14 mouse cellular contexts compared by ENCODE assay signal in genomic region chr8:71411535-71412273, GRCm38 (mm10). TPM values are rescaled to one million over a fixed set of nuclear protein-coding genes. Genes with fewer than 3 reads are reported as not detected.
DNase-seq lines count a peak whose midpoint lies in the region; ATAC-seq lines count a peak whose summit lies in the region.
"Had no signal": no experiment of that assay in that cellular context is flagged by ENCODE, and none has a peak within 500 bp of the region (broad histone marks: within the 10 kb centered on the region; RNA-seq: fewer than 3 reads in every experiment).

No protein-coding gene starts in this region.

- no peak for DNase-seq in kidney, postnatal 10 days
- DNase-seq in thymus, postnatal 14 days: peak; percentile 43
- no peak for DNase-seq in thymus, adult 18-20 months
- DNase-seq in liver, embryonic 13.5 days: no peak
- DNase-seq in natural killer cell, adult 2 months (ENCODE audit: low spot score in 2 of 2): no peak
- DNase-seq in layer of hippocampus, postnatal 14 days (ENCODE audit: low spot score in 2 of 2): no peak
- DNase-seq in urinary bladder, postnatal 10 days (ENCODE audit: low spot score): no peak
- DNase-seq: cerebellum, adult 8-10 months; gastrocnemius, postnatal 10 days had no signal

- H3K9ac ChIP-seq in kidney, embryonic 14.5 days (ENCODE audit: low read depth, low read length): no peak overlapping the region
- H3K9ac ChIP-seq in liver, embryonic 13.5 days: no peak overlapping the region
- H3K9ac ChIP-seq: forebrain, embryonic 13.5 days; neural tube, embryonic 13.5 days had no signal

- no peak overlapping the region for H3K4me3 ChIP-seq in kidney, embryonic 14.5 days (ENCODE audit: low read length)
- H3K4me3 ChIP-seq in liver, embryonic 13.5 days (replicated peaks): no peak overlapping the region
- H3K4me3 ChIP-seq: forebrain, embryonic 13.5 days; megakaryocyte, embryonic 14.5 days; neural tube, embryonic 13.5 days had no signal

- H3K4me2 ChIP-seq in kidney, embryonic 14.5 days (replicated peaks; ENCODE audit: low read depth, low read length): no peak overlapping the region
- H3K4me2 ChIP-seq in liver, embryonic 13.5 days: no peak overlapping the region
- H3K4me2 ChIP-seq: forebrain, embryonic 13.5 days; neural tube, embryonic 13.5 days had no signal

- peaks cover 31% of the 10 kb centered on the region for H3K36me3 ChIP-seq in kidney, embryonic 14.5 days (ENCODE audit: control insufficient read depth, insufficient read depth, low read length)
- H3K36me3 ChIP-seq in liver, embryonic 13.5 days: peaks cover 35% of the 10 kb centered on the region

- H3K27ac ChIP-seq in kidney, embryonic 14.5 days (ENCODE audit: low read depth, low read length): no peak overlapping the region
- no peak overlapping the region for H3K27ac ChIP-seq in liver, embryonic 13.5 days
- H3K27ac ChIP-seq: forebrain, embryonic 13.5 days; hindbrain, postnatal 0 days; neural tube, embryonic 13.5 days had no signal

- no peaks in the 10 kb centered on the region for H3K27me3 ChIP-seq in kidney, embryonic 14.5 days (ENCODE audit: control insufficient read depth, insufficient read depth, low read length)
- 0 out of 2 replicates have a peak, but pooled peaks cover 3% of the 10 kb centered on the region for H3K27me3 ChIP-seq in liver, embryonic 13.5 days
- H3K27me3 ChIP-seq: forebrain, embryonic 13.5 days; megakaryocyte, embryonic 14.5 days; neural tube, embryonic 13.5 days had no signal

- H3K9me3 ChIP-seq in kidney, embryonic 14.5 days (ENCODE audit: control insufficient read depth, low read length): no peaks in the 10 kb centered on the region
- H3K9me3 ChIP-seq in liver, embryonic 13.5 days (replicated peaks): no peaks in the 10 kb centered on the region
- H3K9me3 ChIP-seq: forebrain, embryonic 13.5 days; megakaryocyte, embryonic 14.5 days; neural tube, embryonic 13.5 days had no signal

- 32% methylated on average over 11 of the region's 11 CpGs for WGBS in kidney, embryonic 14.5 days
- WGBS in liver, embryonic 13.5 days (ENCODE audit: insufficient replicate concordance): 38% methylated on average over 11 of the region's 11 CpGs

- ATAC-seq in kidney, embryonic 14.5 days (ENCODE audit: low FRiP score, low TSS enrichment): peak; percentile 48; the same call in 1 of the 2 replicates
- 0 out of 2 replicates have a peak, but pooled peaks have one; percentile 23 for ATAC-seq in liver, embryonic 13.5 days (ENCODE audit: low read depth)
- ATAC-seq: forebrain, embryonic 13.5 days; hindbrain, postnatal 0 days had no signal

- H3K4me1 ChIP-seq in kidney, embryonic 14.5 days (ENCODE audit: control insufficient read depth, insufficient read depth, low read length): peaks cover 7% of the 10 kb centered on the region
- peaks cover 23% of the 10 kb centered on the region for H3K4me1 ChIP-seq in liver, embryonic 13.5 days (replicated peaks)

RNA-seq across cellular contexts. Expression of gene Ankle1, which starts 5.9 kb away (rescaled TPM):
- 28.5 and 38.2 TPM in 2 replicates for polyA plus RNA-seq in kidney, embryonic 14.5 days (2014; fragmentation: Nextera tagmentation; extraction: Ambion mirVana)
- 39.5 and 40.9 TPM in 2 replicates for polyA plus RNA-seq in liver, embryonic 13.5 days (2015; fragmentation: Nextera tagmentation; extraction: Ambion mirVana)
- 1 to 10 TPM in 1 of 2 experiments, under 1 TPM in 1; 0.60 to 1.7 TPM for total RNA-seq in layer of hippocampus, postnatal 14 days (2021)

RNA-seq across cellular contexts. Expression of gene Babam1, which starts 15.0 kb away (rescaled TPM):
- 107 and 125 TPM in 2 replicates for polyA plus RNA-seq in kidney, embryonic 14.5 days (2014; fragmentation: Nextera tagmentation; extraction: Ambion mirVana)
- 65.1 and 74.8 TPM in 2 replicates for polyA plus RNA-seq in liver, embryonic 13.5 days (2015; fragmentation: Nextera tagmentation; extraction: Ambion mirVana)
- 10 to 100 TPM; 89.1 to 96.7 TPM for total RNA-seq in layer of hippocampus, postnatal 14 days (2021)

RNA-seq across cellular contexts. Expression of gene Ushbp1, which starts 16.1 kb away (rescaled TPM):
- polyA plus RNA-seq in kidney, embryonic 14.5 days (2014; fragmentation: Nextera tagmentation; extraction: Ambion mirVana): 10.4 and 12.3 TPM in 2 replicates
- 2.6 and 2.8 TPM in 2 replicates for polyA plus RNA-seq in liver, embryonic 13.5 days (2015; fragmentation: Nextera tagmentation; extraction: Ambion mirVana)
- 1 to 10 TPM; 5.1 to 5.2 TPM for total RNA-seq in layer of hippocampus, postnatal 14 days (2021)

RNA-seq across cellular contexts. Expression of gene Nr2f6, which starts 29.9 kb away (rescaled TPM):
- 134 and 149 TPM in 2 replicates for polyA plus RNA-seq in kidney, embryonic 14.5 days (2014; fragmentation: Nextera tagmentation; extraction: Ambion mirVana)
- polyA plus RNA-seq in liver, embryonic 13.5 days (2015; fragmentation: Nextera tagmentation; extraction: Ambion mirVana): 18.8 and 19.2 TPM in 2 replicates
- total RNA-seq in layer of hippocampus, postnatal 14 days (2021): 10 to 100 TPM; 33.9 to 36.7 TPM

RNA-seq across cellular contexts. Expression of gene Ocel1, which starts 40.6 kb away (rescaled TPM):
- 4.6 and 5.2 TPM in 2 replicates for polyA plus RNA-seq in kidney, embryonic 14.5 days (2014; fragmentation: Nextera tagmentation; extraction: Ambion mirVana)
- 4.3 and 4.4 TPM in 2 replicates for polyA plus RNA-seq in liver, embryonic 13.5 days (2015; fragmentation: Nextera tagmentation; extraction: Ambion mirVana)
- 10 to 100 TPM; 16.0 to 18.1 TPM for total RNA-seq in layer of hippocampus, postnatal 14 days (2021)
